Mouse (Mus musculus) forebrain, embryonic 10.5 days (tissue): ENCODE measurements at regions not wholly inside any gene's neighbourhood (a gene's known extent, or its start where the extent isn't known, plus 50 kb on each side); places are given as distances from the start of the nearest gene placed in this dataset.
A peak's percentile ranks its signal among the peaks of the same experiment; 100 is the strongest.

Experiments used
- DNase-seq: peaks from one replicate; pipeline ENCODE4 v3.0.0-alpha.2; 2017; ENCODE audit warnings: low spot score; ENCODE audit errors: extremely low spot score
- H3K27ac ChIP-seq: fragments of 300-500 bp; sonication (generic); 2 replicates; pipeline ENCODE4 v1.5.1; 2016; ENCODE audit warnings: mild to moderate bottlenecking
- H3K27me3 ChIP-seq: fragments of 300-500 bp; sonication (generic); 2 replicates; pipeline ENCODE4 v1.6.1; 2016; ENCODE audit warnings: mild to moderate bottlenecking; ENCODE audit not compliant: poor library complexity, severe bottlenecking
- H3K36me3 ChIP-seq: fragments of 300-500 bp; sonication (generic); replicated peaks from 2 replicates; pipeline ENCODE4 v1.6.1; 2016; ENCODE audit warnings: mild to moderate bottlenecking, moderate library complexity
- H3K4me1 ChIP-seq: fragments of 300-500 bp; sonication (generic); 2 replicates; pipeline ENCODE4 v1.6.1; 2016
- H3K4me3 ChIP-seq: fragments of 300-500 bp; sonication (generic); 2 replicates; pipeline ENCODE4 v1.5.1; 2016; ENCODE audit warnings: mild to moderate bottlenecking, moderate library complexity
- H3K9me3 ChIP-seq: fragments of 300-500 bp; sonication (generic); 2 replicates; pipeline ENCODE4 v1.6.1; 2016; ENCODE audit warnings: mild to moderate bottlenecking, moderate library complexity
- WGBS: fragments of 180-500 bp; shearing (Covaris S2); methylation state at CpG from one replicate; pipeline ENCODE4 v1.1.7; 2016; 5-methylcytosine and 5-hydroxymethylcytosine counted together

- no peaks in the 10 kb centered on the region for H3K27me3 ChIP-seq
- H3K4me3 ChIP-seq: no peak overlapping the region
- no peak for DNase-seq
- no peaks in the 10 kb centered on the region for H3K9me3 ChIP-seq
- no peaks in the 10 kb centered on the region for H3K36me3 ChIP-seq
- H3K27ac ChIP-seq: no peak overlapping the region
- 79% methylated on average over 2 of the region's 2 CpGs for WGBS
- no peaks in the 10 kb centered on the region for H3K4me1 ChIP-seq
These were observed 62.5 kb upstream of the Lrch2 start for GRCm38 (mm10) chrX:147616374-147616773.

DNA sequence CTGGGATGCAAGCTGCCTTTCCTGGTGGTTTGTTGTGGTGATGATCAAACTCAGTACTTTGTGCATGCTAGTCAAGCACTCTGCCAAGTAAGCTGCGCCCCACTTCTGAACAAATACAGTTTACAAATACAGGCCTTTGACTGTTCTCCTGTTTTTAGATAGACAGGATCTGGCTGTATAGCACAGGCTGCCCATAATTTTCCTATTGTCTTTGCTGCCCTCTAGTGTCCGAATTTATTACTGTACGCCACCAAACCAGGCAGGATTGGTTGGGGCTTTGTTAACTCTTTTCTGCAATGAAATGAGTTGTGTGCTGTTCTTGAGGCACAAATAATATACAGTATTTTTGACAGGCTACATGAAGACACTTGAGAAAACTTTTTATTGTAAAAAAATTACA, 54.8 kb upstream of the Lrch2 start:
- DNase-seq: peak; percentile 22
- no peaks in the 10 kb centered on the region for H3K4me1 ChIP-seq
- no peaks in the 10 kb centered on the region for H3K36me3 ChIP-seq
- H3K27ac ChIP-seq: no peak overlapping the region
- H3K4me3 ChIP-seq: no peak overlapping the region
- no peaks in the 10 kb centered on the region for H3K9me3 ChIP-seq
- 24% methylated on average over 3 of the region's 3 CpGs for WGBS
- H3K27me3 ChIP-seq: no peaks in the 10 kb centered on the region
